Mouse (Mus musculus): ENCODE measurements around the gene Gzmk. TPM values are rescaled to one million over a fixed set of nuclear protein-coding genes. Genes with fewer than 3 reads are reported as not detected.

The Gzmk gene
- total and polyA plus RNA-seq, 3 experiments: not detected

DNA sequence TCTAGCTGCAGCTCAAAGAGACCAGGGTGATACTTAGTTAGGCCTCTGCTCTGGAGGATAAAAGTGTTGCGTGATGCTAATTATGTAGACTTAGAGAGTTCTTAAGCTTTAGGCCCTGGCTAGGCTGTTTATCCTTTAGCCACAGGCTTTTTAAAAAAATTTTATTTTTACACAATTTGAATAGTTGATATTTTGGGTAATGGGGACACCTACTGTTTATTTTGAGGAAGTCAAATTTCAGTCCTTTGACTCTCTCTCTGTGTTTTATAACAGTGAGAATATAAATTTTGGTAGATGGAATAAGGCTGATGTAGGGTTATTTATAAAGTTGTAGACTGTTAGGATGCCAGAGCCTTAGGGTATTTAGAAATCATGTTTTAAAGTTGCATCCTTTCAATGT is 86.1 kb downstream of the Gzmk start:
- Histone ChIP-seq H3K79me2 (ENCODE audit: control insufficient read depth, insufficient read depth, low read length, poor library complexity) (no peaks in the 10 kb centered on the region), H3K36me3 (ENCODE audit: control insufficient read depth in 1 of 2, insufficient read depth in 2 of 2, low read length in 2 of 2) (no peaks in the 10 kb centered on the region), H3K4me1 (ENCODE audit: control insufficient read depth in 1 of 2, insufficient read depth in 2 of 2, low read length in 2 of 2) (no peaks in the 10 kb centered on the region), H3K27me3 (ENCODE audit: control insufficient read depth in 1 of 2, insufficient read depth in 2 of 2, low read length in 2 of 2) (no peaks in the 10 kb centered on the region; a peak in 1 of 4 replicates), H3K27ac (ENCODE audit: control insufficient read depth, low read depth, low read length) (no peak overlapping the region), H3K9me3 (replicated peaks; ENCODE audit: insufficient read depth, low read length) (no peaks in the 10 kb centered on the region), H3K9ac (ENCODE audit: control insufficient read depth, low read depth, low read length, poor library complexity, severe bottlenecking) (no peak overlapping the region), H3K4me3 (ENCODE audit: control insufficient read depth in 1 of 2, insufficient read depth in 1 of 2, low read depth in 2 of 2, low read length in 2 of 2) (no peak overlapping the region)
- DNase-seq (ENCODE audit: low read depth, low spot score): no peak
- TF ChIP-seq MXI1 (IDR thresholded peaks at IDR 0.05; ENCODE audit: low read depth, low read length): no peak
- TF ChIP-seq MEF2A (IDR thresholded peaks at IDR 0.05; ENCODE audit: extremely low read depth, insufficient replicate concordance, low read depth, low read length, poor library complexity, severe bottlenecking): no peak
- TF ChIP-seq POLR2AphosphoS5 (IDR thresholded peaks at IDR 0.05; ENCODE audit: borderline replicate concordance, low read depth, low read length): no peak
- TF ChIP-seq E2F4 (IDR thresholded peaks at IDR 0.05; ENCODE audit: borderline replicate concordance, low read depth, low read length): no peak
- TF ChIP-seq JUND (IDR thresholded peaks at IDR 0.05; ENCODE audit: low read depth, low read length): no peak
- no peak for TF ChIP-seq NRF1 (IDR thresholded peaks at IDR 0.05; ENCODE audit: insufficient read depth, low read depth, low read length, poor library complexity, severe bottlenecking)
- TF ChIP-seq CHD2 (IDR thresholded peaks at IDR 0.05; ENCODE audit: low read length): no peak
- TF ChIP-seq RAD21 (IDR thresholded peaks at IDR 0.05; ENCODE audit: low read depth, low read length): peak; percentile 57
- peak in 1 of 3 experiments; percentile 27; a peak in 2 of 6 replicates for TF ChIP-seq CTCF (IDR thresholded peaks at IDR 0.05 in 2 of 3, conservative IDR thresholded peaks at IDR 0.05 in 1 of 3; ENCODE audit: control insufficient read depth in 1 of 3, insufficient read depth in 1 of 3, low read depth in 2 of 3, low read length in 3 of 3, poor library complexity in 1 of 3, severe bottlenecking in 1 of 3)
- TF ChIP-seq UBTF (IDR thresholded peaks at IDR 0.05; ENCODE audit: borderline replicate concordance, insufficient read depth, low read depth, low read length): no peak
- peak; percentile 21; the same call in 1 of the 2 replicates for TF ChIP-seq ZC3H11A (IDR thresholded peaks at IDR 0.05; ENCODE audit: low read depth, low read length)
- TF ChIP-seq USF1 (IDR thresholded peaks at IDR 0.05; ENCODE audit: low read depth, low read length): no peak

GRCm38 (mm10) chr13:113129974-113130373 is 95.7 kb downstream of the Gzmk start:
- Histone ChIP-seq H3K36me3 (ENCODE audit: control insufficient read depth in 1 of 2, insufficient read depth in 2 of 2, low read length in 2 of 2) (no peaks in the 10 kb centered on the region), H3K27me3 (ENCODE audit: control insufficient read depth in 1 of 2, insufficient read depth in 2 of 2, low read length in 2 of 2) (no peaks in the 10 kb centered on the region), H3K4me3 (ENCODE audit: control insufficient read depth in 1 of 2, insufficient read depth in 1 of 2, low read depth in 2 of 2, low read length in 2 of 2) (no peak overlapping the region), H3K9ac (ENCODE audit: control insufficient read depth, low read depth, low read length, poor library complexity, severe bottlenecking) (no peak overlapping the region), H3K4me1 (ENCODE audit: control insufficient read depth in 1 of 2, insufficient read depth in 2 of 2, low read length in 2 of 2) (no peaks in the 10 kb centered on the region), H3K79me2 (ENCODE audit: control insufficient read depth, insufficient read depth, low read length, poor library complexity) (no peaks in the 10 kb centered on the region), H3K27ac (ENCODE audit: control insufficient read depth, low read depth, low read length) (no peak overlapping the region), H3K9me3 (replicated peaks; ENCODE audit: insufficient read depth, low read length) (no peaks in the 10 kb centered on the region)
- no peak for DNase-seq (ENCODE audit: low read depth, low spot score)
- TF ChIP-seq MXI1 (IDR thresholded peaks at IDR 0.05; ENCODE audit: low read depth, low read length) (no peak), ZMIZ1 (IDR thresholded peaks at IDR 0.05; ENCODE audit: low read depth, low read length) (no peak), RCOR1 (IDR thresholded peaks at IDR 0.05; ENCODE audit: low read depth, low read length) (no peak), NRF1 (IDR thresholded peaks at IDR 0.05; ENCODE audit: insufficient read depth, low read depth, low read length, poor library complexity, severe bottlenecking) (no peak), ZC3H11A (IDR thresholded peaks at IDR 0.05; ENCODE audit: low read depth, low read length) (no peak), GATA1 (IDR thresholded peaks at IDR 0.05; ENCODE audit: low read depth, low read length) (no peak), ETS1 (IDR thresholded peaks at IDR 0.05; ENCODE audit: low read depth, low read length) (no peak), USF1 (IDR thresholded peaks at IDR 0.05; ENCODE audit: low read depth, low read length) (no peak), BHLHE40 (IDR thresholded peaks at IDR 0.05; ENCODE audit: borderline replicate concordance, low read depth, low read length) (no peak), POLR2AphosphoS2 (IDR thresholded peaks at IDR 0.05; ENCODE audit: low read length) (no peak), MYB (IDR thresholded peaks at IDR 0.05; ENCODE audit: low read depth, low read length) (no peak)

Other genes with a start within 250 kb of the Gzmk start
- 0.13 and 0.27 TPM in 2 replicates for gene Ccno, start 238.1 kb downstream of the Gzmk start, total RNA-seq (2012; rRNA removed)
- gene Ccno, start 238.1 kb downstream of the Gzmk start, polyA plus RNA-seq (2012; ENCODE audit: insufficient read depth in 1 of 2, insufficient read length in 2 of 2, low read depth in 1 of 2, low replicate concordance in 2 of 2, missing spikeins in 1 of 2): under 1 TPM in 1 of 2 experiments, not detected in 1; 0.50 TPM
- gene Mcidas, start 232.1 kb downstream of the Gzmk start, total RNA-seq (2012; rRNA removed): not detected in 2 replicates
- not detected for gene Mcidas, start 232.1 kb downstream of the Gzmk start, polyA plus RNA-seq (2012; ENCODE audit: insufficient read depth in 1 of 2, insufficient read length in 2 of 2, low read depth in 1 of 2, low replicate concordance in 2 of 2, missing spikeins in 1 of 2)
- gene Cdc20b, start 190.8 kb downstream of the Gzmk start, total RNA-seq (2012; rRNA removed): not detected in 2 replicates
- gene Cdc20b, start 190.8 kb downstream of the Gzmk start, polyA plus RNA-seq (2012; ENCODE audit: insufficient read depth in 1 of 2, insufficient read length in 2 of 2, low read depth in 1 of 2, low replicate concordance in 2 of 2, missing spikeins in 1 of 2): not detected
- not detected in 2 replicates for gene Gpx8, start 179.5 kb downstream of the Gzmk start, total RNA-seq (2012; rRNA removed)
- gene Gpx8, start 179.5 kb downstream of the Gzmk start, polyA plus RNA-seq (2012; ENCODE audit: insufficient read depth in 1 of 2, insufficient read length in 2 of 2, low read depth in 1 of 2, low replicate concordance in 2 of 2, missing spikeins in 1 of 2): not detected
- gene Gzma, start 124.9 kb downstream of the Gzmk start, total RNA-seq (2012; rRNA removed): not detected in 2 replicates
- not detected for gene Gzma, start 124.9 kb downstream of the Gzmk start, polyA plus RNA-seq (2012; ENCODE audit: insufficient read depth in 1 of 2, insufficient read length in 2 of 2, low read depth in 1 of 2, low replicate concordance in 2 of 2, missing spikeins in 1 of 2)
- not detected in 2 replicates for gene Esm1, start 16.2 kb downstream of the Gzmk start, total RNA-seq (2012; rRNA removed)
- not detected for gene Esm1, start 16.2 kb downstream of the Gzmk start, polyA plus RNA-seq (2012; ENCODE audit: insufficient read depth in 1 of 2, insufficient read length in 2 of 2, low read depth in 1 of 2, low replicate concordance in 2 of 2, missing spikeins in 1 of 2)
- gene BC067074, start 67.3 kb upstream of the Gzmk start, total RNA-seq (2012; rRNA removed): not detected in 2 replicates
- not detected for gene BC067074, start 67.3 kb upstream of the Gzmk start, polyA plus RNA-seq (2012; ENCODE audit: insufficient read depth in 1 of 2, insufficient read length in 2 of 2, low read depth in 1 of 2, low replicate concordance in 2 of 2, missing spikeins in 1 of 2)